Mouse (Mus musculus) adrenal gland, postnatal 4 days (tissue): Measurements from ENCODE around the gene Ubl5. TPM values are rescaled to one million over a fixed set of nuclear protein-coding genes. Genes with fewer than 3 reads are reported as not detected.
"Not testable (repeated sequence)": the region's sequence is repeated elsewhere in the genome, so short reads cannot be mapped to it uniquely, and the experiment has no call there.

ENCODE experiments used
- DNase-seq, 2 experiments: peaks; one replicate each; pipeline ENCODE4 v3.0.0; 2021 to 2022; ENCODE audit warnings: low spot score in 2 of 2, mixed read lengths in 2 of 2
- long read RNA-seq, 2 experiments: library from polyadenylated mRNA; stranded (forward); transcript quantifications; one replicate each; pipeline ENCODE4 v2.0.0; 2021
- total RNA-seq, 2 experiments: library from RNA; stranded (reverse); gene quantifications; 2 replicates each; pipeline ENCODE4 v1.2.3; 2021

The Ubl5 gene
- total RNA-seq = 100 to 1,000 TPM; 271 to 275 TPM
- long read RNA-seq, experiment 1, transcript Ubl5-202 (4 exons, 2,511 nt) = minor isoform, 5 of 188 reads
- long read RNA-seq, experiment 1, transcript Ubl5-201 (5 exons, 2,114 nt) = major isoform, 165 of 188 reads
- long read RNA-seq, experiment 1, partial matches to known transcripts = 3 of 188 reads
- long read RNA-seq, experiment 1, other reads (novel, unspliced or antisense) = 10 of 188 reads
- long read RNA-seq, experiment 2, transcript Ubl5-201 (5 exons, 2,114 nt) = major isoform, 100 of 127 reads
- long read RNA-seq, experiment 2, partial matches to known transcripts = 9 of 127 reads
- long read RNA-seq, experiment 2, other reads (novel, unspliced or antisense) = 15 of 127 reads

DNA sequence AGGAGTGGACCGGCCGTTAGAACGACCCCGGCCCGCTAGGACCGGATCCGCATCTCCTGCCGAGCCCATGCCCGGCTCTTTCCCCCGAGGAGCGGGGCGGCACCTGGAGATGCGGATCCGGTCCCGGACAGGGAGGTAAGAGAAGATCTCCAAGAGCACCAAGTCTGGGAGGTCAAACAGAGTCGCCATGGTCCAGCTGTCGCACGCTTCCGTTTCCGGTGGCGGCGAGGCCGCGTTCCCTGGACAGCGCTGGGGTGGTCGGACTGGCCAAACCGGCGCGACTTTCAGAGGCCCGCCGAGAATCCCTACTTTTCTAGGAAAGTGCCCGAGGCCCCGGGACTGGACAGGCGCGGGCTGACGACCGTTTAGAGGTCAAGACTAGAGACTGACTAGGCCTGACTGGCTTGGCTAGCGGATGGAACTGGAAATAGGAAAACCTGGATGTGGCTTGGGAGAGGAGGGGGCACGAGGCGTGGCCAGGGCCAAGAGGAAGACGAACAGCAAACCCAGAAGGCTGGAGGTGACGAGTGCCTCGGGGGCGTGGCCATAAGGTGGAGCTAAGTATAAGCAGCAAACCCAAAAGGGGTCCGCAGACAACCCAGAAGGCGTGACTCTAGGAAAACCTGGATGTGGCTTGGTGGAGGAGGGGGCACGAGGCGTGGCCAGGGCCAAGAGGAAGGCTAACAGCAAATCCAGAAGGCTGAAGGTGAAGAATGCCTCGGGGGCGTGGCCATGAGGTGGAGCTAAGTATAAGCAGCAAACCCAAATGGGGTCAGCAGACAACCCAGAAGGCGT, at the start of gene Ubl5:
Gene Ubl5 (plus strand): TSS at position 778 of the 795 bp plus-strand sequence.
- peak; percentile 63 to 71 for DNase-seq

DNA sequence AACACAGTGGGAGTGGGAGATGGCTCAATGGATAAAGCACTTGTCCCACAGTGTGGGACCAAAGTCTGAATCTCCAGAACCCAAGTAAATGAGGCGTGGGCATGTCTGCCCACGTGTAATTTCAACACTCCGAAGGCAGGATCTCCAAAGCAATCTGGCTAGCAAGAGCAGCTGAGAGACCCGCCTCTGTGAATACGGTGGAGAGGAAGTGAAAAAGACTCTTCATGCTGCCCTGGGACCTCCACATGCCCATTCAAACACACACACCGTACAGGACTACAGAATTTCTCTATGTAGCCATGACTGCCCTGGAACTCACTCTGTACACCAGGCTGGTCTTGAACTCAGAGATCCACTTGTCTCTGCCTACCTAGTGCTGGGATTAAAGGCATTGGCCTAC, 41.4 kb upstream of the Ubl5 start:
- DNase-seq = no peak

DNA sequence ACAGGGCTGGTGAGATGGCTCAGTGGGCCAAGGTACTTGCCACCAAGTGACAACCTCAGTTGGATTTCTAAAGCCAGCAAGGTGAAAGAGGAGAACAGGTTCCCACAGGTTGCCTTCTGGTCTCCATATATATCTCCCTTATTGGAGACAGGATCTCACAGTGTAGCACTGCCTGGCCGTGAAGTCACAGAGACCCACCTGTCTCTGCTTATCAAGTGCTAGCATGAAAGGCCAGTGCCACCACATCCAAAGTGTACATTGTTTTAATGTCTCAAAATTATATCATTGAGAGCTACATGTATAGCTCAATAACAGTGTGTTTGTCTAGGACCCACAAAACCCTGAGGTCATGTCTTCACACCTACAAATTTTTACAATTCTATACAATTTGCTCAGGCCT, 36.4 kb upstream of the Ubl5 start:
- DNase-seq = no peak

DNA sequence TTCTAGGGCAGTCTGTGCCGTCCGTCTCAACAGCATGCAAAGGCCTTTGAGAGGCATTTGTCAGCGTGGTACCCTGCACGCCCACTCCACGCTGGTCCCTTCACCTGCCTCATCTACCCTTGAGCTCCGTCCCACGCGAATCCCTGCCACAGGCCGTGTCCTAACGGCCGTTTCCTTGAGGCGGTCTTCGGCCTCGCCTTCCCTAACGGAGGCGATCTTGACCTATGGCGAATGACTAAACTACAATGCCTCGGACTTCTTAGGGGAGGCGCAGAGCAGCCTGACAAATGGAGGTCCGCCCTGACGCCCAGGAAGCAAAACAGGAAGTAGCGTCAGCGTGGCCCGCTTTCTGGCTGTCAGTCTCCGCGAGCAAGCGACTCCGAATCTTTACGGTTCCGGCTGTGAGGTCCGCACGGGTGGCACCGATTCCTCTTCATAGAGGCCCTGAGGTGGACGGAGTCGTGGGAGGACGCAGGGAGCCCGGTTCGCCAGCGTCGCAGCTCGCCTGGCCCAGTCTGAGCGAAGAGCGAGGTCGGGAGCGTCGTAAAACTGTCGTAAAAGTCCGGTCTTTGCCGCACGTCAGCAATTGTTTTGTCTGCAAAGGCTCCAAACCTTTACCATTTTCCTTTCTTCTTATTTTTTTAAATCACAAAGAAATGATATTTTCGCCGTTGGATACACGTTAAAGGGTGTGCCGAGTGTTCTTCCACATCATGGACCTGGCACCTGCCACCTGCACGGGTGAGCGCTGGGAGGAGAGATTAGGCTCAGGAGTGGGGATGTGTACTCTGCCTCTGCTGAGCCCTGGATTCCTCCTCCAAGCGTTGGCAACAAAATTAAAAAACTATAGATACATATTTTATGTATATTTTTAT, 35.3 kb upstream of the Ubl5 start:
- DNase-seq = peak; percentile 67 to 73

DNA sequence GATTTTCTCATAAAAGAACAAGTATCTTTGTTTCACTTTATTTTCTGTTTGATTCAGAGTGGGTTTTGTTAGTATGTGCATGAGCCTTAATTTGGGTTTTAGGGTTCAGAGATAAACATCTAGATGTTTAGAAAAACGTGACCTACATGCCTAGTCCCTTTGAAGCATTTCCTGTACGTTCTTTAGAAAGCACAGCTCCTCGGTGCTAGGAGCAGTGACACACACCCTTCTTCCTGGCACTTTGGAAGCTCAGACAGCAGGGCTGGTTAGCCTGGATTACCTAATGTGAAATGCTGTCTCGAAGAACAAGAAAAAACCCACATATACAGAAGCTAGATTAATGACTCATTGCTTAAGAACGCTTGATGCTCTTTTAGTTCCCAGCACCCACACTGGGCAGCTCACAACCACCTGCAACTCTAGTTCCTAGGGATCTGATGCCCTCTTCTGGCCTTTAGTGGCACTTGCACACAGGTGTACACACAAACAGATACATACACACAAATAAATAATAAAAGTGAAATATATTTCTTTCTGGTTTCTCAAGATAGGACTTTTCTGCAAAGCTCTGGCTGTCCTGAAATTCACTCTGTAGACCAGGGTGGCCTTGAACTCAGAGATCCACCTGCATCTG, 32.7 kb upstream of the Ubl5 start:
- no peak for DNase-seq

DNA sequence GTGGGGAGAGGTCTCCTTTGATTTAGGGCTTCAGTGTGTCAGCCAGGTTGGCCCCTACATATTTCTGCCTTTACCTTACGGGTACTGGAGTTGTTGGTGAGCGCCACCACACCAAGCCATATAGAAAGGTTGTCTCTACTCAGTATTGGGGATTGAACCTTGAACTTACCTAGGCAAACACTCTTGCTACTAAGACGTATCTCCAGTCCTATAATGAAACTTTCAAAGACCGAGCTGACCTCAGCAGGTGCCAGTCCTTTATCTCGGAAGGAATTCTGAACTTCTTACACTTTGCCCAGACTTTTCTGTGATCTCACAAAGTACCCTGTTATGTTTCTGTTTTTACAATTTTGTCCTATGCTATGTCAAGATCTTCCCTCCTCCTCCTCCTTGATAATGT, 30.7 kb upstream of the Ubl5 start:
- no peak for DNase-seq

DNA sequence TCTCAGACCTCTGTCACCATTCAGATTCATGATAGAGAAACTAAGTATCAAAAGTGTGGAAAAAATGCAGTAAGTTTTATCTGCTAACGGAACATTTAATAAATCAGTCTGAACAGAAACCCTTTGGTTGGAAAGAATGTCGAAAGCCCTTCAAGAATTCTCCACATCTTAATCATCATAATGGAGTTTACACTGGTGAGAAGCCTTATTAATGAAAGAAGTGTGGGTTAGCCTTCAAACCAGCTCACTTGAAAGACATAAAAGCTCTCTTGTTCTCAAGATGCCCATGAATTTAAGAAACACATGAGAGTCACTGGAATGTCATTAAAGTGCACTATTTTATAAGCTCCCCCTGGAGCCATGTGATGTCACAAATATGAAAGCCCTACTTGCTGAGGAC, 26.0 kb upstream of the Ubl5 start:
- no peak for DNase-seq

DNA sequence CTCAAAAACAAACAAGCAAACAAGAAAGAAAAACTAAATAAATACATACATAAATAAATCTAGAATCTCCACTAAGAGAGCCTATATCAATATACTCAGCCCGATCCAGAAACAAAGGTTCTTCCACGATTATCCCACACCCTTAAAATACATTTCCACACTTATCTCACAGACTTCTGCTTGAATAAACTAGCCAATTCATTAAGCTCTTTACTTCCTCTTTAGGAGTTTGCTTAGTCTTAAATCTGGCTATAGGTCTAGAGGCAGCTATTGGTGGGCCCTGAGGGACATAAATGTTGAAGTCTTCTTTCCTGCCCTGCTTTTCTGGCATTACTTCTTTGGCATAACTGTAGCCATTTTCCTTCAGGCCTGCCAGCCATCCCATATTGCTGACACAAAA, 11.3 kb upstream of the Ubl5 start:
- no peak for DNase-seq

DNA sequence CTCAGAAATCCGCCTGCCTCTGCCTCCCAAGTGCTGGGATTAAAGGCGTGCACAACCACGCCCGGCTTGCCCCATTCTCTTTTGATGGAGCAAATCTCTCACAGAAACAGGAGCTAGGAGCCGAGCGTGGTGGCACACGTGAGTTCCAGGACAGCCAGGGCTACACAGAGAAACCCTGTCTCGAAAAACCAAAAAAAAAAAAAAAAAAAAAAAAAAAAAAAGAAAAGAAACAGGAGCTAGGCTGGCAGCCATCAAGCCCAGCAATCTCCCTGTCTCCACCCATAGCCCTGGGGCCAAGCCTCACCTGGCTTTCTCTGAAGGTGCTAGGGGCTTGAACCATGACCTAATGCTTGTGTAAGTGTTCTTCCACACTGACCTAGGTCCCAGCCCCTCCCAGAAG, 7.0 kb upstream of the Ubl5 start:
- DNase-seq = not testable (repeated sequence)

DNA sequence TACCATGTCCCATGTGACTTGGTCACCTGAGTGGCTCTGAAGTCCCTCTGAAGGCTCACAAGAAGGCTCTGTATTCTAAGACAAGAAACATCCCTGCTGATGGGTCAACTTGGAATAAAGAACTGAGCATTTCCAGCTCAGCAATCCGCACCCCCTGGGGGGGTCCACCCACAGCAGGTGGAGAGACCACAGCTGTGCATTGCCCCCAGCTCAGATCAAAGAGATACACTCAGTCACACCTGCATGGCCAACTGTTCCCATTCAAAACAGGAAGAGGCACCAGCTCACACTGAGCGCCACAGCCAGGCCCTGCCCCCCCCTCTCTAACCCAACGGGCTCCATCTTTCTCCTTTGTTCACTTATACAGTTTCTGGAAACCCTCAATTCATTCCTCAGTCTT, 6.4 kb upstream of the Ubl5 start:
- no peak for DNase-seq

DNA sequence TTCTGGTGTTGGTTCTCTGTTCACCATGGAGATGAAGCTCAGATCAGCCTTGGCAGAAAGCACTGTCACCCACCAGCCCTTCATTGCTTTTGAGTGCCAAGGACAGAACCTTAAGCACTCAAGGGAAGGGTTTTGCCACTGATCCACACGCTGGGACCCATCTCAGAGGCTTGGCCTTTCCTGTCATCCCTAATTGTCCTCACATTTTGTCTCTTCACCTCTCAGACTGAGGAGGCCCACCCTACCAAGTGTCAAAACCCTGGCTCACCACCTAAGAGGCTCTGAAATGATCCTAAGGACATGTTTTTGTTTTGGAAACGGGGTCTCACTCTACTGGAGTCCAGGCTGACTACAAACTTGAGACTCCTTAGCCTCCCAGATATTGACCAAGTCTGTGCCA, 5.9 kb upstream of the Ubl5 start:
- no peak for DNase-seq

DNA sequence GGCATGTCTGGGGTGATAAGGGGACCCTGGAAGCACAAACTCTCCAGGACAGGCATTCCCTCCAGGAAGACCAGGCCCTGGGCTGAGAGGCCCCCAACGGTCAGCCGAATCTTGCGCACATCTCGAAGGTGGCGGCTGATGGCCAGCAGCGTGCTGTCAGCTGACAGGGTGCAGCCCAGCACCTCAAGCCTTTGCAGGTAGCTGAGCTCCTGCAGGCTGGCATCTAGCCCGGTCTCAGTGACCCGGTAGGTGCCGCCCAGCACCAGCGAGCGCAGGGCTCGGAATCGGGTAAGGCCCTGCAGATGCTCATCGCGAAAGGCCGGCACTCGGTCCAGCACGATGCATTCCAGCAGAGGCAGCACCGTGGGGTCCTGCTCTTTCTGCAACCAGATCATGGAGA, 4.1 kb upstream of the Ubl5 start:
- DNase-seq = no peak

DNA sequence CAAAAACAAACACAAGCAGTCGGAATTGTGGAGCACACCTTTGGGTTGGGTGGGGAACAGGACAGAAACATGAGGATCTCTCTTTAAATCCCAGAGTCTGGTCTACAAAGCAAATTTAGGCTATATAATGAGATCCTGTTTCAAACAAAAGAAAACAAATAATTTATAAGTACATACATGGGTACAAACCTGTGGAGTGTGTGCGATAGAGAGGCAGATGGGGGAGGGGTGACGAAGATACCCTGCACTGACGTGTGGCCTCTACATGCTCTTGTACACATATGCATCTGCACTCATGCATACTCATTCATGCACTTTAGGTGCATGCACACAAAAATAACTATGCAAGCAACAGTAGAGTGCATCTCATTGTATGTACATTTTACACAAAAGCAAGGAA, 3.2 kb upstream of the Ubl5 start:
- no peak for DNase-seq

DNA sequence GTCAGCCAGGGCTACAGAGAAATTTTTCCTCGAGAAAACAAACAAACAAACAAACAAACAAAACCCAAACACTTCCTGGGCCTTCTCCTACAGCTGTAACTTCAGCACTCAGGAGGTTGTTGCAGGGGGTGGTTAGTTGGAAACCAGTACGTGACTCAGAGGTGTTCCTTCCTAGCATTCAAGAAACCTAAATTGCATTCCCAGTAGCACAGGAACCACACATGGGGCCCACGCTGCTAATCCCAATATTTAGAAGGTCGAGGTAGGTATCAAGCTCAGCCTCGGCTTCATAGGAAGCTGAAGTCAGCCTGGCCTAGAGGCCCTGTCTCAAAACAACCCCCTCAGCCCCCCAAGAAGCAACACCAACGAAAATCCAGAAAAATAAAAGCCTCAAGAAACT, 1.2 kb upstream of the Ubl5 start:
- no peak for DNase-seq

DNA sequence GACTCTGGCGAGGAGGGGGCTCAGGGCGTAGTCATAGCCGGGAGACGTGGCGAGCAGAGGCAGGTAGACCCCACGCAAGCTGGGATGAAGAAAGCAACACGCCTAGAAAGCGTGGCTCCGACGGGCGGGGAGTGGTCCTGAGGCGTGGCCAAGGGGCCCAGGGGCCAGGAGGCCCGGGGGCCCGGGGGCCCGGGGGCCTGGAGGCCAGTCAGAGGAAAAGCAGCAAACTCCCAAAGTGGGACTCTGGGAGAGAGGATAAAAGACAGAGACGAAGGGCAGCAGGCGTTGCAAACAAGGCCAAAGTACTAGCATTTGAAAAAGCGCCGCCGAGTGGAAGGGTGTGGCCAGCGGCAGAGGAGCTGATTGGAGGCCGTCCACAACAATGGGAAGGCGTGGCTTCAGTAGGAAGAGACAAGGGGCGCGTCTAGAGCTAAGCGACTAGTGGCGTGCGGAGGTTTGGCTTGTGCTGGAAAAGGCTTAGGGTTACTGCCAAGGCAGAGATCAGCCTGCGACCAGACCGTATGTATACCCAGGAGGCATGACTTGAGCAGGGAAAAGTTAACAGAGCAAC, 303 bp downstream of the Ubl5 start:
- DNase-seq = peak; percentile 66 to 72

DNA sequence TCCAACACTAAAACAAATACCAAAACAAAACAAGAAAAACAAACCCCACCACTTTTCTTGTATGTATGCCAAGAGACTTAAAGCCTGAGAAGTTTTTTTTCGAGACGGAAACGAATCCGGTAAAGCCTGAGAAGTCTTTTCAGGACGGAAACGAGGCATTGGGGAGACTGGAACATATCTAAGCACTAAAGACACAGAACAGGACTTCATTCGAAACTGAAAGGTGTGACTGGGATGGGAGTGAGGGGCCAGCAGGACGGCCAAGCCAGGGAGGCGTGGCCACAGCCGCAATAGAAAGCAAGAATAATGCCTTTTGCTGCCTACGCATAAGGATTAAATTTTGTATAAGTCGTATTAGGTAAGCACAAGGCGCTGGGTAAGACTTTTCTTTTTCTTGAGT, 1.1 kb downstream of the Ubl5 start:
- DNase-seq = no peak

DNA sequence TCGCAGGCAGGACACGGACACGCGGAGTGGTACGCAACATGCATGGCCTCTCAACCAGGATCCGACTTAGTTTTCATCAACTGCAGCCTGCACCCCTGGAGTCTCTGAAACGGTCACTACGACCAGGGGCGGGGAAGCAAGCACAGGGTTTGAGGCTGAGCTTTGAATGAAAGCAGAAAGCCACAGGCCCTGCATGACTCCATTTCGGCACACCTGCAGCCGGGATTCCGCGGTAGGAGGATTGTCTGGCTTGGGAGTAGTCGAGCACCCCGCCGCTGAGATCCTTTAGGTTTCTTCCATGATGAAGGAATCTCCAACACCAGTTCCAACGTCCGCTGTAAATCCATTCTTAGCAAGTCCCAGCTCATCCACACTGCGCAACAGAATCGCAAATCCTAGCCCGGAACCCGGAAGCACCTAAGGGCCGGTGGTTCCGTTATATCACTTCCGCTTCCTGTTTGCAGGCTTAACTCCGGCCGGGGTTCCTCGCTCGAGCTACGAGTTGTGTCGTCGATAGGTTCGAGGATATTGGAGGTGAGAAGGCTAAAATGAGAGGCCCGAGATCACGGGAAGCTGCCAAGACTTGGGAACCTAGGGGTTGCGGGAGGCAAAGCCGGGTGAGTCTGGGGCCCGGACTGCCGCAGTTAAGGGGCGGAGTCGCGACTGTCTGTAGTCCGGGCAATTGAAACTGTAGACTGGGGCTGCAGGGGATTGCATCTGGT, 1.8 kb downstream of the Ubl5 start, which contains the start of gene Fbxl12:
Gene Fbxl12 (minus strand): TSS at position 408 of the 722 bp plus-strand sequence.
- DNase-seq = peak; percentile 46 to 64

DNA sequence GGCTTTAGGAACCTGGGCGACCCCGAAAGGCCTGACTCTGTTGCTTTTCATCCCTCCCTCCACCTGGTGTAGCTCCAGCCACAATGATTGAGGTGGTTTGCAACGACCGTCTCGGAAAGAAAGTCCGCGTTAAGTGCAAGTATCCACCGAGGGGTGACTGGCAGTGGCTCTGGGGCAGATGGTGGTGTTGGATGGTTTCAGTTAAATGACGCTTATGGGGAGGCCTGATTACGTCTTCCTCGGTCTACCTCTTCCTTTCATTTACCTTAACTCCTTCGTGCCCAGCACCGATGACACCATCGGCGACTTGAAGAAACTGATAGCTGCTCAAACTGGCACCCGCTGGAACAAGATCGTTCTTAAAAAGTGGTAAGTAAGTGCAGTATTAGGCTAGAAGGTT, 2.4 kb downstream of the Ubl5 start:
- DNase-seq = no peak

DNA sequence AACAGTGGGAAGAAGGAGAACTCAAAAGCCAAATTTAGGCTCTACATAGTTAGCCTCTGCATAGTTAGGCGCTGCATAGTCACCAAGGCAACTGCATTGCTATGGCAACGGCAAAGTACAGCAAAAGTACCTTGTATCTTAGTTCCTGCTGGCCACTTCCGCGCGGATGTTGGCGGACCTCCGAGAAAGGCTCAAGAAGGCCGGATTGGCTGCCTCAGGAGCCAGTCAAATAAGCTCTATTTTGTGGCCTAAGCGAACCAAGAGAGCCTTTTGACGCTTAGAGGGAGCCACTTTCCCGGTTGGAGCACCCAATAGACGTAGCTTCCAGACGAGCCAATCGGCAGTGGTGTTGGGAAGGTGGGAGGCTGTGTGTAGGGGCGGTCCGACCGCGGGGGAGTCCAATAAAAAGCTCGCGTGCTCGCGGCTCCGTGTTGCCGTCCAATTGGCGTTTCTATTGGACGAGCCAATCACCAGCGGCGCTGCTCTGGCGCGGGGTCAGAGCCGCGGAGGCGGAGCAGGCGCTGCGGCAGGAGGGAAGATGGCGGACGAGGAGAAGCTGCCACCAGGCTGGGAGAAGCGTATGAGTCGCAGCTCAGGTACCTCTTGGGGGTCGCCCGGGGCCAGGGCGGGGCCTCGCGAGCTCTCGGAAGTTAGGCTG, 9.1 kb downstream of the Ubl5 start, which contains the start of gene Pin1:
Gene Pin1 (plus strand): TSS at position 494 of the 658 bp plus-strand sequence.
- peak; percentile 90 to 93 for DNase-seq
